8 mouse cellular contexts compared by ENCODE assay signal in genomic region chr9:42507709-42508108, GRCm38 (mm10). TPM values are rescaled to one million over a fixed set of nuclear protein-coding genes. Genes with fewer than 3 reads are reported as not detected.
DNase-seq lines count a peak whose midpoint lies in the region; ATAC-seq and TF ChIP-seq lines count a peak whose summit lies in the region.

Gene Tbcel (minus strand): TSS chr9:42507809.

- no peaks in the 10 kb centered on the region for H3K27me3 ChIP-seq in liver, embryonic 15.5 days
- no peaks in the 10 kb centered on the region for H3K27me3 ChIP-seq in forebrain, postnatal 0 days (ENCODE audit: insufficient read depth, low read length)

- no peak within 1 kb of the TSS for H3K27ac ChIP-seq in liver, embryonic 15.5 days (replicated peaks)
- H3K27ac ChIP-seq in forebrain, postnatal 0 days (ENCODE audit: low read depth, low read length): no peak within 1 kb of the TSS

- H3K36me3 ChIP-seq in liver, embryonic 15.5 days (replicated peaks): no peaks in the 10 kb centered on the region
- H3K36me3 ChIP-seq in forebrain, postnatal 0 days (ENCODE audit: insufficient read depth): no peaks in the 10 kb centered on the region

- no peak within 1 kb of the TSS for H3K4me2 ChIP-seq in liver, embryonic 15.5 days
- no peak within 1 kb of the TSS for H3K4me2 ChIP-seq in forebrain, postnatal 0 days (ENCODE audit: low read depth)

- WGBS in liver, embryonic 15.5 days (ENCODE audit: insufficient replicate concordance): 63% methylated on average over 6 of the region's 6 CpGs
- 94% methylated on average over 6 of the region's 6 CpGs for WGBS in forebrain, postnatal 0 days

- H3K9me3 ChIP-seq in liver, embryonic 15.5 days (replicated peaks): no peaks in the 10 kb centered on the region
- no peaks in the 10 kb centered on the region for H3K9me3 ChIP-seq in forebrain, postnatal 0 days (ENCODE audit: low read length)

- no peak within 1 kb of the TSS for H3K4me3 ChIP-seq in liver, embryonic 15.5 days (replicated peaks)
- no peak within 1 kb of the TSS for H3K4me3 ChIP-seq in forebrain, postnatal 0 days (ENCODE audit: low read depth, low read length)

- ATAC-seq in liver, embryonic 15.5 days (ENCODE audit: insufficient read depth): no peak
- no peak for ATAC-seq in forebrain, postnatal 0 days

- DNase-seq in left cerebral cortex, adult 18-20 months (ENCODE audit: low spot score in 2 of 2): no peak
- no peak for DNase-seq in left cerebral cortex, adult 9 months (ENCODE audit: low spot score in 2 of 2)
- no peak for DNase-seq in adrenal gland, postnatal 36 days
- no peak for DNase-seq in gastrocnemius, postnatal 25 days
- no peak for DNase-seq in spleen, adult 12 weeks (ENCODE audit: low spot score)
- no peak for DNase-seq in thymus, postnatal 36 days
- DNase-seq in forebrain, postnatal 0 days: no peak

- TF ChIP-seq CTCF in forebrain, postnatal 0 days (IDR thresholded peaks at IDR 0.05; ENCODE audit: low read depth): no peak

- H3K9ac ChIP-seq in liver, embryonic 15.5 days: no peak within 1 kb of the TSS
- no peak within 1 kb of the TSS for H3K9ac ChIP-seq in forebrain, postnatal 0 days

- H3K4me1 ChIP-seq in liver, embryonic 15.5 days (replicated peaks): no peaks in the 10 kb centered on the region; the same call in 1 of the 2 replicates
- H3K4me1 ChIP-seq in forebrain, postnatal 0 days (ENCODE audit: insufficient read depth): no peaks in the 10 kb centered on the region

RNA-seq across cellular contexts. Expression of gene Tbcel, which starts in this region (rescaled TPM):
- 10 to 100 TPM; 46.3 to 48.9 TPM for total RNA-seq in left cerebral cortex, adult 18-20 months (2021)
- 10 to 100 TPM; 50.0 to 76.7 TPM for total RNA-seq in adrenal gland, postnatal 36 days (2021)
- total RNA-seq in gastrocnemius, postnatal 25 days (2021): 10 to 100 TPM; 17.0 to 17.6 TPM
- polyA plus RNA-seq in liver, embryonic 15.5 days (2015; fragmentation: Nextera tagmentation; extraction: Ambion mirVana): 11.0 and 11.9 TPM in 2 replicates
- total RNA-seq in forebrain, postnatal 0 days (2014; rRNA removed): 16.6 and 24.8 TPM in 2 replicates
- polyA plus RNA-seq in forebrain, postnatal 0 days (2015; fragmentation: Nextera tagmentation; extraction: Ambion mirVana): 2.1 and 3.2 TPM in 2 replicates
